ENCODE assay signal across 14 mouse cellular contexts in genomic region chr10:22814771-22815170, GRCm38 (mm10). TPM values are rescaled to one million over a fixed set of nuclear protein-coding genes. Genes with fewer than 3 reads are reported as not detected.
DNase-seq lines count a peak whose midpoint lies in the region; ATAC-seq lines count a peak whose summit lies in the region.
"Had no signal": no experiment of that assay in that cellular context is flagged by ENCODE, and none has a peak within 500 bp of the region (broad histone marks: within the 10 kb centered on the region; RNA-seq: fewer than 3 reads in every experiment).

No protein-coding gene starts in this region.

- no peak for ATAC-seq in kidney, embryonic 15.5 days (replicated peaks; ENCODE audit: low FRiP score)
- ATAC-seq in midbrain, embryonic 11.5 days (ENCODE audit: low FRiP score) = no peak
- no peak for ATAC-seq in midbrain, embryonic 15.5 days (replicated peaks)
- no peak for ATAC-seq in stomach, embryonic 16.5 days (ENCODE audit: insufficient read depth, low FRiP score)
- ATAC-seq: inflammation-experienced regulatory T-cells, adult 6 months; Patski had no signal

- H3K9ac ChIP-seq in kidney, embryonic 15.5 days = no peak overlapping the region; the same call in 1 of the 2 replicates
- no peak overlapping the region for H3K9ac ChIP-seq in midbrain, embryonic 11.5 days (ENCODE audit: low read length)
- no peak overlapping the region for H3K9ac ChIP-seq in midbrain, embryonic 15.5 days
- peak overlapping the region; percentile 59 for H3K9ac ChIP-seq in stomach, embryonic 16.5 days (ENCODE audit: low read length)
- H3K9ac ChIP-seq: limb, embryonic 15.5 days had no signal

- no peaks in the 10 kb centered on the region for H3K9me3 ChIP-seq in kidney, embryonic 15.5 days (replicated peaks)
- H3K9me3 ChIP-seq in midbrain, embryonic 11.5 days (ENCODE audit: control insufficient read depth, low read length) = no peaks in the 10 kb centered on the region
- H3K9me3 ChIP-seq in midbrain, embryonic 15.5 days = no peaks in the 10 kb centered on the region
- no peaks in the 10 kb centered on the region for H3K9me3 ChIP-seq in stomach, embryonic 16.5 days (replicated peaks; ENCODE audit: control insufficient read depth, low read length)
- H3K9me3 ChIP-seq: limb, embryonic 15.5 days had no signal

- peaks cover 42% of the 10 kb centered on the region for H3K4me1 ChIP-seq in kidney, embryonic 15.5 days
- H3K4me1 ChIP-seq in midbrain, embryonic 11.5 days (ENCODE audit: control insufficient read depth, insufficient read depth, low read length) = peaks cover 8% of the 10 kb centered on the region
- peaks cover 5% of the 10 kb centered on the region for H3K4me1 ChIP-seq in midbrain, embryonic 15.5 days
- peaks cover 5% of the 10 kb centered on the region for H3K4me1 ChIP-seq in stomach, embryonic 16.5 days (ENCODE audit: control insufficient read depth, insufficient read depth, low read length)

- DNase-seq in kidney, adult 11 months = no peak
- DNase-seq in midbrain, embryonic 11.5 days (ENCODE audit: low spot score, missing footprints) = peak; percentile 89
- DNase-seq in heart, postnatal 4 days = peak; percentile 26
- DNase-seq in Muller cell, postnatal 12 days (ENCODE audit: inconsistent ontology term) = no peak
- DNase-seq: cerebellum, adult 2 months had no signal

- peak overlapping the region; percentile 44 for H3K4me3 ChIP-seq in kidney, embryonic 15.5 days (replicated peaks)
- H3K4me3 ChIP-seq in midbrain, embryonic 11.5 days (ENCODE audit: low read depth, low read length) = no peak overlapping the region
- no peak overlapping the region for H3K4me3 ChIP-seq in midbrain, embryonic 15.5 days
- H3K4me3 ChIP-seq in stomach, embryonic 16.5 days (replicated peaks; ENCODE audit: low read length) = peak overlapping the region; percentile 52
- H3K4me3 ChIP-seq: limb, embryonic 15.5 days had no signal

- WGBS in kidney, embryonic 15.5 days = 2% methylated on average over 2 of the region's 2 CpGs
- 2% methylated on average over 2 of the region's 2 CpGs for WGBS in midbrain, embryonic 11.5 days
- 2% methylated on average over 2 of the region's 2 CpGs for WGBS in midbrain, embryonic 15.5 days
- WGBS in stomach, embryonic 16.5 days = 0% methylated on average over 2 of the region's 2 CpGs

- H3K4me2 ChIP-seq in kidney, embryonic 15.5 days = peak overlapping the region; percentile 63
- H3K4me2 ChIP-seq in midbrain, embryonic 11.5 days = no peak overlapping the region
- H3K4me2 ChIP-seq in midbrain, embryonic 15.5 days = no peak overlapping the region
- peak overlapping the region; percentile 46 for H3K4me2 ChIP-seq in stomach, embryonic 16.5 days (ENCODE audit: low read depth, low read length)
- H3K4me2 ChIP-seq: limb, embryonic 15.5 days had no signal

- no peaks in the 10 kb centered on the region for H3K36me3 ChIP-seq in kidney, embryonic 15.5 days
- no peaks in the 10 kb centered on the region for H3K36me3 ChIP-seq in midbrain, embryonic 11.5 days (ENCODE audit: control insufficient read depth, insufficient read depth, low read length)
- H3K36me3 ChIP-seq in midbrain, embryonic 15.5 days (replicated peaks) = no peaks in the 10 kb centered on the region
- no peaks in the 10 kb centered on the region for H3K36me3 ChIP-seq in stomach, embryonic 16.5 days (ENCODE audit: control insufficient read depth, insufficient read depth, low read length)
- H3K36me3 ChIP-seq: limb, embryonic 15.5 days had no signal

- H3K27me3 ChIP-seq in kidney, embryonic 15.5 days = peaks cover 33% of the 10 kb centered on the region
- peaks cover 80% of the 10 kb centered on the region for H3K27me3 ChIP-seq in midbrain, embryonic 11.5 days (ENCODE audit: control insufficient read depth, insufficient read depth, low read length)
- H3K27me3 ChIP-seq in midbrain, embryonic 15.5 days (replicated peaks) = peaks cover 76% of the 10 kb centered on the region
- peaks cover 16% of the 10 kb centered on the region for H3K27me3 ChIP-seq in stomach, embryonic 16.5 days (ENCODE audit: control insufficient read depth, insufficient read depth, low read length)
- H3K27me3 ChIP-seq: CH12.LX had no signal

- peak overlapping the region; percentile 87 for H3K27ac ChIP-seq in kidney, embryonic 15.5 days
- no peak overlapping the region for H3K27ac ChIP-seq in midbrain, embryonic 11.5 days (ENCODE audit: low read depth, low read length)
- H3K27ac ChIP-seq in midbrain, embryonic 15.5 days = no peak overlapping the region
- peak overlapping the region; percentile 92 for H3K27ac ChIP-seq in stomach, embryonic 16.5 days (ENCODE audit: low read length)
- H3K27ac ChIP-seq: limb, embryonic 15.5 days had no signal

RNA-seq across cellular contexts. Expression of gene Tcf21, which starts 5.2 kb away (rescaled TPM):
- polyA plus RNA-seq in kidney, embryonic 15.5 days (2015; fragmentation: Nextera tagmentation; extraction: Ambion mirVana) = 325 and 329 TPM in 2 replicates
- polyA plus RNA-seq in midbrain, embryonic 11.5 days (2014; fragmentation: Nextera tagmentation; extraction: Ambion mirVana) = 0.11 TPM in 1 of 2 replicates, not detected in the other
- 0.31 and 0.36 TPM in 2 replicates for polyA plus RNA-seq in midbrain, embryonic 15.5 days (2015; fragmentation: Nextera tagmentation; extraction: Ambion mirVana)
- 10 to 100 TPM; 38.6 to 44.5 TPM for total RNA-seq in heart, postnatal 4 days (2021)
- 189 and 202 TPM in 2 replicates for polyA plus RNA-seq in stomach, embryonic 16.5 days (2015; fragmentation: Nextera tagmentation; extraction: Ambion mirVana)
- total RNA-seq: CH12.LX; left cerebral cortex, adult 18-20 months; megakaryocyte-erythroid progenitor cell, adult 5-6 weeks had no signal
- polyA plus RNA-seq: Patski had no signal

Comparison
In these comparisons a context has a peak if more than half of its experiments do, and no peak if none do; other contexts are left out.
1. H3K27ac ChIP-seq: peak in kidney, embryonic 15.5 days (single experiment) and stomach, embryonic 16.5 days (single experiment); none in midbrain, embryonic 11.5 days (single experiment) and midbrain, embryonic 15.5 days (single experiment).
2. H3K4me2 ChIP-seq: peak in kidney, embryonic 15.5 days (single experiment) and stomach, embryonic 16.5 days (single experiment); none in midbrain, embryonic 11.5 days (single experiment) and midbrain, embryonic 15.5 days (single experiment).
3. H3K4me3 ChIP-seq: peak in kidney, embryonic 15.5 days (single experiment) and stomach, embryonic 16.5 days (single experiment); none in midbrain, embryonic 11.5 days (single experiment) and midbrain, embryonic 15.5 days (single experiment).
4. DNase-seq: peak in midbrain, embryonic 11.5 days (single experiment) and heart, postnatal 4 days (single experiment); none in kidney, adult 11 months (single experiment) and Muller cell, postnatal 12 days (single experiment).
5. RNA of gene Tcf21, which starts 5.2 kb away (polyA plus RNA-seq): 325 to 329 TPM in kidney, embryonic 15.5 days and 189 to 202 TPM in stomach, embryonic 16.5 days; 0.31 to 0.36 TPM in midbrain, embryonic 15.5 days and 0.11 TPM in midbrain, embryonic 11.5 days; every median in the first group is over 100 times any median in the second.